In genomic region chr8:126583534-126583933, GRCm38 (mm10) we compare ENCODE assay signal across 8 mouse cellular contexts. TPM values are rescaled to one million over a fixed set of nuclear protein-coding genes. Genes with fewer than 3 reads are reported as not detected.
DNase-seq lines count a peak whose midpoint lies in the region; ATAC-seq and TF ChIP-seq lines count a peak whose summit lies in the region.

No protein-coding gene starts in this region.

- peak; percentile 22 for DNase-seq in thymus, postnatal 25 days
- no peak for DNase-seq in thymus, adult 18-20 months
- peak; percentile 55 for DNase-seq in forebrain, embryonic 10.5 days (ENCODE audit: extremely low spot score, low spot score)
- peak; percentile 95 for DNase-seq in liver, adult 2 months (ENCODE audit: extremely low read depth, low read depth, low spot score)
- no peak for DNase-seq in layer of hippocampus, adult 8-10 months (ENCODE audit: low spot score in 2 of 2)

- no peaks in the 10 kb centered on the region; the same call in 1 of the 2 replicates for H3K79me2 ChIP-seq in liver, adult 2 months (ENCODE audit: control insufficient read depth, insufficient read depth, low read length)

- H3K27me3 ChIP-seq in forebrain, embryonic 10.5 days (ENCODE audit: poor library complexity, severe bottlenecking): no peaks in the 10 kb centered on the region
- H3K27me3 ChIP-seq in hindbrain, embryonic 15.5 days: no peaks in the 10 kb centered on the region
- H3K27me3 ChIP-seq in liver, adult 2 months (ENCODE audit: control insufficient read depth, insufficient read depth, low read length): no peaks in the 10 kb centered on the region
- no peaks in the 10 kb centered on the region for H3K27me3 ChIP-seq in neural tube, embryonic 13.5 days

- H3K4me2 ChIP-seq in hindbrain, embryonic 15.5 days: peak overlapping the region; percentile 93
- H3K4me2 ChIP-seq in neural tube, embryonic 13.5 days: peak overlapping the region; percentile 91

- TF ChIP-seq CTCF in liver, adult 2 months (IDR thresholded peaks at IDR 0.05; ENCODE audit: low read depth, low read length): no peak

- H3K36me3 ChIP-seq in forebrain, embryonic 10.5 days (replicated peaks): peaks cover 18% of the 10 kb centered on the region
- H3K36me3 ChIP-seq in hindbrain, embryonic 15.5 days: no peaks in the 10 kb centered on the region
- peaks cover 6% of the 10 kb centered on the region for H3K36me3 ChIP-seq in liver, adult 2 months (ENCODE audit: control insufficient read depth, insufficient read depth, low read length)
- peaks cover 18% of the 10 kb centered on the region for H3K36me3 ChIP-seq in neural tube, embryonic 13.5 days

- 5% methylated on average over 13 of the region's 13 CpGs for WGBS in forebrain, embryonic 10.5 days
- WGBS in hindbrain, embryonic 15.5 days: 2% methylated on average over 13 of the region's 13 CpGs
- WGBS in liver, adult 2 months: 4% methylated on average over 13 of the region's 13 CpGs
- 4% methylated on average over 13 of the region's 13 CpGs for WGBS in neural tube, embryonic 13.5 days

- peaks cover 5% of the 10 kb centered on the region; the same call in 1 of the 2 replicates for H3K9me3 ChIP-seq in forebrain, embryonic 10.5 days
- H3K9me3 ChIP-seq in hindbrain, embryonic 15.5 days: no peaks in the 10 kb centered on the region
- H3K9me3 ChIP-seq in neural tube, embryonic 13.5 days: no peaks in the 10 kb centered on the region

- no peak for TF ChIP-seq POLR2A in liver, adult 2 months (IDR thresholded peaks at IDR 0.05; ENCODE audit: extremely low read depth, insufficient read depth, low read length)

- H3K9ac ChIP-seq in hindbrain, embryonic 15.5 days: peak overlapping the region; percentile 43; the same call in 1 of the 2 replicates
- peak overlapping the region; percentile 97 for H3K9ac ChIP-seq in liver, adult 2 months (ENCODE audit: low read depth, low read length)
- peak overlapping the region; percentile 81 for H3K9ac ChIP-seq in neural tube, embryonic 13.5 days

- H3K4me3 ChIP-seq in forebrain, embryonic 10.5 days: peak overlapping the region; percentile 73
- H3K4me3 ChIP-seq in hindbrain, embryonic 15.5 days: peak overlapping the region; percentile 46
- H3K4me3 ChIP-seq in liver, adult 2 months (ENCODE audit: insufficient read depth, low read depth, low read length): no peak overlapping the region
- peak overlapping the region; percentile 53 for H3K4me3 ChIP-seq in neural tube, embryonic 13.5 days

- H3K27ac ChIP-seq in forebrain, embryonic 10.5 days: peak overlapping the region; percentile 99
- H3K27ac ChIP-seq in hindbrain, embryonic 15.5 days (replicated peaks): peak overlapping the region; percentile 82
- H3K27ac ChIP-seq in liver, adult 2 months (replicated peaks; ENCODE audit: insufficient read depth, low read depth, low read length): peak overlapping the region; percentile 57
- peak overlapping the region; percentile 88 for H3K27ac ChIP-seq in neural tube, embryonic 13.5 days (replicated peaks)

- peaks cover 58% of the 10 kb centered on the region for H3K4me1 ChIP-seq in forebrain, embryonic 10.5 days
- H3K4me1 ChIP-seq in hindbrain, embryonic 15.5 days (replicated peaks): peaks cover 62% of the 10 kb centered on the region
- H3K4me1 ChIP-seq in liver, adult 2 months (ENCODE audit: control insufficient read depth, insufficient read depth, low read length): peaks cover 19% of the 10 kb centered on the region
- H3K4me1 ChIP-seq in neural tube, embryonic 13.5 days (replicated peaks): peaks cover 61% of the 10 kb centered on the region

- no peak for ATAC-seq in hindbrain, embryonic 15.5 days (ENCODE audit: low FRiP score, low read depth)
- peak; percentile 25; the same call in 1 of the 2 replicates for ATAC-seq in neural tube, embryonic 13.5 days (ENCODE audit: low read depth)
- no peak for ATAC-seq in megakaryocyte-erythroid progenitor cell, adult 5-6 weeks (replicated peaks; ENCODE audit: low FRiP score, low TSS enrichment, poor library complexity, severe bottlenecking)

RNA-seq across cellular contexts. Expression of gene Irf2bp2, which starts 10.3 kb away (rescaled TPM):
- 3.0 and 3.4 TPM in 2 replicates for polyA plus RNA-seq in forebrain, embryonic 10.5 days (2016; fragmentation: Nextera tagmentation; extraction: Ambion mirVana)
- 9.1 and 9.2 TPM in 2 replicates for polyA plus RNA-seq in hindbrain, embryonic 15.5 days (2015; fragmentation: Nextera tagmentation; extraction: Ambion mirVana)
- total RNA-seq in liver, adult 2 months (2014; rRNA removed): 26.3 and 39.2 TPM in 2 replicates
- 20.3 and 33.8 TPM in 2 replicates for polyA plus RNA-seq in liver, adult 2 months (2012; rRNA removed)
- 8.6 and 9.7 TPM in 2 replicates for polyA plus RNA-seq in neural tube, embryonic 13.5 days (2015; fragmentation: Nextera tagmentation; extraction: Ambion mirVana)
- 45.8 and 54.3 TPM in 2 replicates for total RNA-seq in megakaryocyte-erythroid progenitor cell, adult 5-6 weeks (2014; fragmentation: Nextera tagmentation)
- total RNA-seq in megakaryocyte-erythroid progenitor cell, adult 5-6 weeks (2017): 44.1 and 56.8 TPM in 2 replicates
- 10 to 100 TPM; 53.5 to 58.0 (median 56.2) TPM for total RNA-seq in layer of hippocampus, adult 8-10 months (2022)

Comparison
In these comparisons a context has a peak if more than half of its experiments do, and no peak if none do; other contexts are left out.
1. DNase-seq: peak in thymus, postnatal 25 days (single experiment), forebrain, embryonic 10.5 days (single experiment) and liver, adult 2 months (single experiment); none in thymus, adult 18-20 months (0 of 2) and layer of hippocampus, adult 8-10 months (0 of 2).
2. H3K9ac ChIP-seq: peak in every context shown above with its lines; median percentile 97 in liver, adult 2 months; 81 in neural tube, embryonic 13.5 days; 43 in hindbrain, embryonic 15.5 days.
3. Peak in every context shown above with its lines, with median percentiles within 50 percentile points of each other: H3K27ac ChIP-seq.